Mouse (Mus musculus) midbrain, embryonic 13.5 days (tissue): ENCODE results near the gene Mrpl30. TPM values are rescaled to one million over a fixed set of nuclear protein-coding genes. Genes with fewer than 3 reads are reported as not detected.

ENCODE experiments used
- ATAC-seq: fragments of 200-750 bp; cut with Nextera tagmentation; 2 replicates; pipeline ENCODE4 v1.8.0; 2017; ENCODE audit warnings: mild to moderate bottlenecking, moderate TSS enrichment, moderate library complexity
- H3K27ac ChIP-seq: fragments of 300-500 bp; sonication (generic); 2 replicates; pipeline ENCODE4 v1.5.1; 2015; ENCODE audit warnings: inconsistent platforms, mild to moderate bottlenecking, moderate library complexity
- H3K27me3 ChIP-seq: fragments of 300-500 bp; sonication (generic); 2 replicates; pipeline ENCODE4 v1.6.1; 2015; ENCODE audit warnings: mild to moderate bottlenecking, inconsistent platforms
- H3K36me3 ChIP-seq: fragments of 300-500 bp; sonication (generic); 2 replicates; pipeline ENCODE4 v1.6.1; 2015; ENCODE audit warnings: mild to moderate bottlenecking, inconsistent platforms
- H3K4me1 ChIP-seq: fragments of 300-500 bp; sonication (generic); replicated peaks from 2 replicates; pipeline ENCODE4 v1.6.1; 2015; ENCODE audit warnings: inconsistent platforms
- H3K4me2 ChIP-seq: fragments of 300-500 bp; sonication (generic); replicated peaks from 2 replicates; pipeline ENCODE4 v1.6.1; 2015; ENCODE audit warnings: moderate library complexity, mild to moderate bottlenecking, inconsistent platforms
- H3K4me3 ChIP-seq: fragments of 300-500 bp; sonication (generic); replicated peaks from 2 replicates; pipeline ENCODE4 v1.5.1; 2015; ENCODE audit warnings: mild to moderate bottlenecking, inconsistent platforms
- H3K9ac ChIP-seq: fragments of 300-500 bp; sonication (generic); replicated peaks from 2 replicates; pipeline ENCODE4 v1.6.1; 2015; ENCODE audit warnings: mild to moderate bottlenecking, inconsistent platforms
- H3K9me3 ChIP-seq: fragments of 300-500 bp; sonication (generic); 2 replicates; pipeline ENCODE4 v1.6.1; 2016; ENCODE audit warnings: mild to moderate bottlenecking, inconsistent platforms
- WGBS: fragments of 180-500 bp; shearing (Covaris S2); methylation state at CpG from one replicate; pipeline ENCODE4 v1.1.7; 2015; 5-methylcytosine and 5-hydroxymethylcytosine counted together
- polyA plus RNA-seq: library from polyadenylated mRNA; unstranded; fragments of >200 nt; fragmentation: Nextera tagmentation; extraction: Ambion mirVana; gene quantifications from 2 replicates; pipeline ENCODE4 v1.2.1, GENCODE M21; 2015

Gene Mrpl30
- polyA plus RNA-seq, 1 experiment from 2014 or later, result 245 TPM

GRCm38 (mm10) chr1:37916393-37916792, 26.1 kb downstream of the Mrpl30 start, which contains the start of gene Lyg2:
Gene Lyg2 (minus strand): TSS chr1:37916493.
- no peak for ATAC-seq
- Histone ChIP-seq H3K27ac (no peak within 1 kb of the TSS), H3K4me2 (no peak within 1 kb of the TSS), H3K4me3 (no peak within 1 kb of the TSS), H3K4me1 (no peaks in the 10 kb centered on the region), H3K36me3 (no peaks in the 10 kb centered on the region), H3K27me3 (no peaks in the 10 kb centered on the region), H3K9ac (no peak within 1 kb of the TSS), H3K9me3 (no peaks in the 10 kb centered on the region)
- WGBS, result 75% methylated on average over 5 of the region's 5 CpGs

DNA sequence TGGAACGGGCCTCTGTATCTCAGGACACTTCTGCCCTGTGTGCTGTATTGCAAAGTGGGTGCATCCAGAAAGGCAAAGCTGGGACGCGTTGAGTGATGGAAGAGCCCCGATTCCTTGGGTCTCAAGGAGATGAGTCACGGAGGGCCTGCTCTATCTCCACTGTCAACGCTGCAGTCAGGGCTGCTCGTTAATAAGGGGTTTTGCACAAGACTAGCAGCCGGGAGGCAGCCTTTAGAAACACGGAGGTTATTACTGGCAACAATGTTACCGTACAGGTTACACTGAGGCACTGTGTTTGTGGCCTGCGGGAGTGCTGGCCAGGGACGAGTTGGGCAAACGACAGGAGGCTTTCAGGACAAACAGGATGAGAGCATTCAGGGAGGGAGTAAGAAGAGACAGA, 27.4 kb downstream of the Mrpl30 start:
- H3K36me3 ChIP-seq, result no peaks in the 10 kb centered on the region
- no peak overlapping the region for H3K4me2 ChIP-seq
- no peak overlapping the region for H3K27ac ChIP-seq
- no peaks in the 10 kb centered on the region for H3K4me1 ChIP-seq
- no peak overlapping the region for H3K4me3 ChIP-seq
- WGBS, result 78% methylated on average over 13 of the region's 13 CpGs
- no peaks in the 10 kb centered on the region for H3K27me3 ChIP-seq
- H3K9ac ChIP-seq, result no peak overlapping the region
- H3K9me3 ChIP-seq, result no peaks in the 10 kb centered on the region
- ATAC-seq, result no peak

- no peaks in the 10 kb centered on the region for H3K36me3 ChIP-seq
- no peak for ATAC-seq
- WGBS, result 79% methylated on average over 6 of the region's 6 CpGs
Observed at GRCm38 (mm10) chr1:37918096-37918495, 27.8 kb downstream of the Mrpl30 start.

DNA sequence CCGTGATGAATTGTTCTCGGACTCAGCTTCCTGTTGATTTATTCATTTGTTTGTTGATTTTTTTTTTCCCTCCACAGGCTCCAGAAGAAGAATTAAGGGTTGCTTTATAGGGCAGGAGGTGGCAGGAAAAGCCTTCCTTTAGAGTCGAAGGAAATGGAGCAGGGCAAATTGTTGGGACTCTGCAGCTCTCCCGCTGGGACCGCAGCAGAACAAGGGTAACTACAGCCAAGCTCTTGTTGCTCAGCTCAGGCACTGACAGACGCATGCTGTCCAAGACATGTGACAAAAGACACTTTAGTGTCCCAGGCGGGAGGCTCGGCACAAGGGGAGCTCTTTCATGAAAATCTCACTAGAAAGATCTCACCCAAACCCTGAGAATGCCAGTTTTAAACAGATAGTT, 32.3 kb downstream of the Mrpl30 start:
- WGBS, result 57% methylated on average over 8 of the region's 8 CpGs
- H3K4me1 ChIP-seq, result no peaks in the 10 kb centered on the region
- no peak overlapping the region for H3K9ac ChIP-seq
- H3K27me3 ChIP-seq, result no peaks in the 10 kb centered on the region
- H3K9me3 ChIP-seq, result no peaks in the 10 kb centered on the region
- H3K27ac ChIP-seq, result no peak overlapping the region
- H3K4me3 ChIP-seq, result no peak overlapping the region
- H3K36me3 ChIP-seq, result no peaks in the 10 kb centered on the region
- no peak overlapping the region for H3K4me2 ChIP-seq
- ATAC-seq, result no peak

More at GRCm38 (mm10) chr1:37918096-37918495, 27.8 kb downstream of the Mrpl30 start:
- Histone ChIP-seq H3K9ac (no peak overlapping the region), H3K9me3 (no peaks in the 10 kb centered on the region), H3K4me2 (no peak overlapping the region), H3K27ac (no peak overlapping the region), H3K4me1 (no peaks in the 10 kb centered on the region), H3K27me3 (no peaks in the 10 kb centered on the region), H3K4me3 (no peak overlapping the region)

DNA sequence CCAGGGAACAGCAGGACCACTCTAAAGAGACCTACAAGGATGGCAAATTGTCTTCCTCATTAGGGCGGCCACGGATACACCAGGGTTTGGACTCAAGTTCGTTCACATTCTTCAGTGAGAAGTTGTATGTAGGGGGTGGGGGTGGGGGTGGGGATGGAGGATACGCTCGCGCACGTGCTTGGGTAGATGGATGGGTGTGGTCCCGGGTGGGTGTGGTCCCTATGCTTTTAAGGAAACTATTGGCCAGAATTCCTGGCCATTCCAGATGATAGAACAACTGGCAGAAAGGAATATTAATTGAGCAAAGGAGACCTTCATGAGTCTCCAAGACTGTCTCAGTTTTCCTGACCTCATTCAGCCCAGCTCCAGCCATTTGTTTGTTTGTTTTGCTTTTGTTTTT, 35.7 kb downstream of the Mrpl30 start:
- WGBS, result 86% methylated on average over 8 of the region's 8 CpGs
- Histone ChIP-seq H3K27ac (no peak overlapping the region), H3K9ac (no peak overlapping the region), H3K9me3 (no peaks in the 10 kb centered on the region), H3K4me3 (no peak overlapping the region), H3K36me3 (no peaks in the 10 kb centered on the region), H3K27me3 (no peaks in the 10 kb centered on the region), H3K4me2 (no peak overlapping the region), H3K4me1 (no peaks in the 10 kb centered on the region)
- ATAC-seq, result no peak

GRCm38 (mm10) chr1:37931806-37932205, 41.5 kb downstream of the Mrpl30 start:
- H3K9ac ChIP-seq, result no peak overlapping the region
- no peak overlapping the region for H3K27ac ChIP-seq
- H3K27me3 ChIP-seq, result no peaks in the 10 kb centered on the region
- H3K9me3 ChIP-seq, result no peaks in the 10 kb centered on the region
- no peak overlapping the region for H3K4me2 ChIP-seq
- ATAC-seq, result no peak
- no peaks in the 10 kb centered on the region for H3K36me3 ChIP-seq
- WGBS, result 24% methylated on average over 3 of the region's 3 CpGs
- no peaks in the 10 kb centered on the region for H3K4me1 ChIP-seq
- H3K4me3 ChIP-seq, result no peak overlapping the region

Other genes starting within 250 kb of the Mrpl30 start
- 0.83 and 0.85 TPM in 2 replicates for gene 2010300C02Rik, start 170.4 kb upstream of the Mrpl30 start, polyA plus RNA-seq
- gene Tsga10, start 24.0 kb upstream of the Mrpl30 start, polyA plus RNA-seq, result 24.5 and 24.8 TPM in 2 replicates
- 7.2 and 7.5 TPM in 2 replicates for gene Lipt1, start 18.7 kb upstream of the Mrpl30 start, polyA plus RNA-seq
- gene Mitd1, start 66 bp upstream of the Mrpl30 start, polyA plus RNA-seq, result 16.7 and 17.2 TPM in 2 replicates
- not detected in 2 replicates for gene Lyg2, start 26.0 kb downstream of the Mrpl30 start, polyA plus RNA-seq
- gene Lyg1, start 67.3 kb downstream of the Mrpl30 start, polyA plus RNA-seq, result not detected in 2 replicates
- gene Txndc9, start 107.4 kb downstream of the Mrpl30 start, polyA plus RNA-seq, result 165 and 167 TPM in 2 replicates
- 26.5 and 27.0 TPM in 2 replicates for gene Eif5b, start 107.5 kb downstream of the Mrpl30 start, polyA plus RNA-seq
- 37.5 and 43.7 TPM in 2 replicates for gene Rev1, start 239.3 kb downstream of the Mrpl30 start, polyA plus RNA-seq